Mouse (Mus musculus) lung, postnatal 0 days (tissue): ENCODE results near the gene Tubgcp2.

Experiments used
- CTCF ChIP-seq: IDR thresholded peaks from 2 replicates; pipeline ENCODE4 v1.5.1; 2016; ENCODE audit warnings: antibody characterized with exemption, mild to moderate bottlenecking
- EP300 ChIP-seq: IDR thresholded peaks from 2 replicates; pipeline ENCODE4 v1.6.1; 2016; ENCODE audit warnings: antibody characterized with exemption, mild to moderate bottlenecking, control low read depth

DNA sequence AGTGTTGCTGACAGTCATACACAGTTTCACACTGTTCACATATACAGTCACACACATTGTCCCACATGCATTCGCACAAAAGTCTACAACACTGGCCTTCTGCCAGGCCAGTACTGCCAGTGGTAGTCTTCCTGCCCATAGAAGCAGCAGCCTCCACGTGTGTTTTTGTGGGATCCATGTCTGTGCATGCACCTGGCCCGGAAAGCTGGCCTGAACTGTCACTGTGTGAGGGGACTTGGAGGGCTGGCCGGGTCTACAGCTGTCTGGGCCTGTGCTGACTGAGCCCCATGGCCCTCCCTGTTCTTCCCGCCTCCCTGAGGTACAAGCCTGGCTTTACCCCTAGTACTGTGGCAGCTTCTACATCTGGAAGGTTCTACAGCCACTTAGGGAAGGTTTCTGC is 65.5 kb downstream of the Tubgcp2 start:
- TF ChIP-seq CTCF (no peak), EP300 (no peak)
